9 mouse cellular contexts compared by ENCODE assay signal in the genomic region with DNA sequence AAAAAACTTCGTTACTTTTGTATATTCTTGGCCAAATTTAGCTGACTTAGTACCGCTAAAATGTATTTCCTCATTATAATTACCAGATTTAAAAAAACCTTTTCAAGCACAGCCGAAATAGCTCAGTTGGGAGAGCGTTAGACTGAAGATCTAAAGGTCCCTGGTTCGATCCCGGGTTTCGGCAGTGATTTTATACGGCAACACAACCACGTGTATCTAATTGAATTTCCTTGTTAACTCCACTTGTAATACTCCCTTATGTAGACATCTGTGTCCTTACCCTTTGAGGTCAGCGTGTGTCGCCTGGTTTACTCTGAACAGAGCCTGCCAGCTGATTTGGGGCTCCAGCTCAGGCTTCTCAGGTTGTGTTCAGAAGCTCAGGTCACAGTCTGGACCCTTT. TPM values are rescaled to one million over a fixed set of nuclear protein-coding genes. Genes with fewer than 3 reads are reported as not detected.
DNase-seq lines count a peak whose midpoint lies in the region; ATAC-seq lines count a peak whose summit lies in the region.
"Had no signal": no experiment of that assay in that cellular context is flagged by ENCODE, and none has a peak within 500 bp of the region (broad histone marks: within the 10 kb centered on the region; RNA-seq: fewer than 3 reads in every experiment).

No protein-coding gene starts in this region.

- no peak overlapping the region for H3K9ac ChIP-seq in hindbrain, embryonic 11.5 days (ENCODE audit: low read depth, low read length)

- H3K4me3 ChIP-seq in hindbrain, embryonic 11.5 days (ENCODE audit: low read depth, low read length), result peak overlapping the region; percentile 12; the same call in 1 of the 2 replicates

- H3K9me3 ChIP-seq in hindbrain, embryonic 11.5 days (ENCODE audit: control insufficient read depth, low read length), result no peaks in the 10 kb centered on the region

- H3K27me3 ChIP-seq in hindbrain, embryonic 11.5 days (ENCODE audit: control insufficient read depth, insufficient read depth, low read length), result no peaks in the 10 kb centered on the region

- 3% methylated on average over 11 of the region's 11 CpGs for WGBS in hindbrain, embryonic 11.5 days

- DNase-seq in adrenal gland, adult (ENCODE audit: inconsistent age in 2 of 2, low spot score in 1 of 2), result peak; percentile 51 to 88
- DNase-seq in adrenal gland, postnatal 4 days (ENCODE audit: low spot score in 2 of 2), result no peak
- DNase-seq in cerebellum, adult 18-20 months, result peak; percentile 25 to 67
- peak; percentile 87 for DNase-seq in forelimb bud, embryonic 11.5 days (ENCODE audit: low read depth, low spot score)
- peak; percentile 77 for DNase-seq in hindbrain, embryonic 11.5 days (ENCODE audit: low spot score)
- peak; percentile 56 to 61 for DNase-seq in layer of hippocampus, postnatal 36 days
- DNase-seq in lung, postnatal 4 days, result peak; percentile 45 to 71
- DNase-seq in right cerebral cortex, postnatal 10 days (ENCODE audit: low spot score in 2 of 2), result peak; percentile 73 to 75

- H3K27ac ChIP-seq in hindbrain, embryonic 11.5 days (ENCODE audit: low read depth, low read length), result no peak overlapping the region

- no peaks in the 10 kb centered on the region for H3K36me3 ChIP-seq in hindbrain, embryonic 11.5 days (ENCODE audit: control insufficient read depth, insufficient read depth, low read length)

- H3K4me2 ChIP-seq in hindbrain, embryonic 11.5 days (replicated peaks; ENCODE audit: low read depth, low read length), result peak overlapping the region; percentile 17; the same call in 1 of the 2 replicates

- H3K4me1 ChIP-seq in hindbrain, embryonic 11.5 days (replicated peaks; ENCODE audit: control insufficient read depth, insufficient read depth, low read length), result no peaks in the 10 kb centered on the region

- peak; percentile 10; the same call in 1 of the 2 replicates for ATAC-seq in hindbrain, embryonic 11.5 days (ENCODE audit: low FRiP score)

RNA-seq across cellular contexts. Expression of a gene that starts 36.4 kb away (rescaled TPM):
- 10 to 100 TPM; 71.0 to 74.0 TPM for total RNA-seq in adrenal gland, postnatal 4 days (2021)
- polyA plus RNA-seq in hindbrain, embryonic 11.5 days (2014; fragmentation: Nextera tagmentation; extraction: Ambion mirVana), result 7.5 and 8.3 TPM in 2 replicates
- 10 to 100 TPM; 51.1 to 52.3 TPM for total RNA-seq in layer of hippocampus, postnatal 36 days (2021)

RNA-seq across cellular contexts. Expression of a gene that starts 39.0 kb away (rescaled TPM):
- not detected for total RNA-seq in adrenal gland, postnatal 4 days (2021)
- not detected in 2 replicates for polyA plus RNA-seq in hindbrain, embryonic 11.5 days (2014; fragmentation: Nextera tagmentation; extraction: Ambion mirVana)
- not detected for total RNA-seq in layer of hippocampus, postnatal 36 days (2021)
- total RNA-seq: left cerebral cortex, postnatal 36 days had no signal

Comparison
In these comparisons a context has a peak if more than half of its experiments do, and no peak if none do; other contexts are left out.
1. DNase-seq: peak in adrenal gland, adult (2 of 2), cerebellum, adult 18-20 months (2 of 2), forelimb bud, embryonic 11.5 days (single experiment), hindbrain, embryonic 11.5 days (single experiment), layer of hippocampus, postnatal 36 days (2 of 2), lung, postnatal 4 days (2 of 2) and right cerebral cortex, postnatal 10 days (2 of 2); none in adrenal gland, postnatal 4 days (0 of 2).